Mouse (Mus musculus) gastrocnemius, adult 2 months (tissue): ENCODE results near the gene Vps35l. TPM values are rescaled to one million over a fixed set of nuclear protein-coding genes. Genes with fewer than 3 reads are reported as not detected.

ENCODE experiments used
- DNase-seq: peaks from one replicate; pipeline ENCODE4 v3.0.0; 2022
- H3K27ac ChIP-seq: fragments of 200-600 bp; 2 replicates; pipeline ENCODE4 v1.8.1; 2022; ENCODE audit warnings: mild to moderate bottlenecking
- H3K4me3 ChIP-seq: fragments of 200-600 bp; 2 replicates; pipeline ENCODE4 v1.8.1; 2022; ENCODE audit warnings: mild to moderate bottlenecking, moderate library complexity
- CTCF ChIP-seq: fragments of 200-600 bp; IDR thresholded peaks from 2 replicates; pipeline ENCODE4 v1.8.1; 2022; ENCODE audit warnings: antibody characterized with exemption, mild to moderate bottlenecking, moderate library complexity
- intact Hi-C: fragments of 180-260 bp; cut with DNase I; formaldehyde crosslinking; loops from one replicate; pipeline ENCODE4 v1.15.1; 2025
- total RNA-seq, 2 experiments: library from RNA; stranded (reverse); gene quantifications; 2 replicates each; pipeline ENCODE4 v1.2.3; 2021

Gene Vps35l
- total RNA-seq, 2 experiments from 2014 or later = 18.3 to 19.2 TPM

GRCm38 (mm10) chr7:118742278-118742677 is 2.3 kb downstream of the Vps35l start:
- no peak for TF ChIP-seq CTCF
- Histone ChIP-seq H3K27ac (no peak overlapping the region), H3K4me3 (no peak overlapping the region)
- intact Hi-C loops = no loop called here
- DNase-seq = no peak

GRCm38 (mm10) chr7:118744766-118745165 is 4.7 kb downstream of the Vps35l start:
- H3K4me3 ChIP-seq = no peak overlapping the region
- no peak for DNase-seq
- intact Hi-C loops = no loop called here
- H3K27ac ChIP-seq = no peak overlapping the region
- no peak for TF ChIP-seq CTCF

- no peak for TF ChIP-seq CTCF
- no peak overlapping the region for H3K27ac ChIP-seq
- intact Hi-C loops = no loop called here
- no peak overlapping the region for H3K4me3 ChIP-seq
- DNase-seq = no peak
Observed at GRCm38 (mm10) chr7:118747891-118748672, 8.1 kb downstream of the Vps35l start.

DNA sequence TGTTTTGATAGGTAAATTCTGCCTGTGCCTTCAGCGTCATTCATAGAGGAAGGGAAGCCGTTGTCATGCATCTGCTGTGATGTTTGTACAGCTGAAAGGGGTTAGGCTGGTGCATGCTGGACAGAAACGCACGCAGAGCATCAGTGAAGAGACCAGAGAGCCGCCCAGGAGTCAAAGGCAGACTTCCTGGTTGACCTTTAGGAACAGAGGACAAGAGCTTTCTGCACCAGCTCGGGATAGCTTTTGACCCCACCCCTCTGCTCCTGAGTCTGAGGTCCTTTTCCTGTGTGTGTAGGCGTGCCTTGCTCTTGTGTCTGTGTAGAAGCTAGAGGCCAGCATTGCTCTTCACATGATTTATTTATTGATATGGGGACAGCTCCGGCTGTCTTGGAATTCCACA is 9.7 kb downstream of the Vps35l start:
- Histone ChIP-seq H3K27ac (no peak overlapping the region), H3K4me3 (no peak overlapping the region)
- intact Hi-C loops = no loop called here
- DNase-seq = no peak
- TF ChIP-seq CTCF = no peak

- no peak for DNase-seq
- no peak overlapping the region for H3K4me3 ChIP-seq
- no peak overlapping the region for H3K27ac ChIP-seq
- intact Hi-C loops = no loop called here
- no peak for TF ChIP-seq CTCF
Observed at GRCm38 (mm10) chr7:118751625-118752024, 11.6 kb downstream of the Vps35l start.

DNA sequence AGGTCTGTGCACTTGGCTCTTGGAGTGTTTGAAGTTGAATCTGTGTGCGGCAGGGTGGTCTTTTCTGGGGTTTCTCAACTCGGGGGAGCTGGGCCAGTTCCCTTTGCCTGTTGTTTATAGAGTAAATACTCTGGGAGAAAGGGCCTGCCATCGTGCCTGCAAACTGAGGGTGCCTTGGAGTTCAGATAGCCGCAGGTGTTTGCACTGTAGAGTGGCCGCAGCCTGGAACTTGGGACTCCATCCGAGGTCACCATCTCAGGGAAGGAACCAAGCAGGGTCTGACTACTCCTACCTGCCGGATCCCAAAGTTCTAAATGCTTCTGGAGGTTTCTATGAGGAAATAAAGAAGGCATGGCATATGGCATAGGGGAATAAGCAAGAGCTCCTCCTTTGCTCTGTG is 15.7 kb downstream of the Vps35l start:
- intact Hi-C loops = no loop called here
- H3K27ac ChIP-seq = no peak overlapping the region
- TF ChIP-seq CTCF = no peak
- DNase-seq = no peak
- H3K4me3 ChIP-seq = no peak overlapping the region

GRCm38 (mm10) chr7:118756490-118757265 is 16.7 kb downstream of the Vps35l start:
- Histone ChIP-seq H3K27ac (no peak overlapping the region), H3K4me3 (no peak overlapping the region)
- DNase-seq = no peak
- intact Hi-C loops = no loop called here
- TF ChIP-seq CTCF = no peak

- H3K27ac ChIP-seq = no peak overlapping the region
- H3K4me3 ChIP-seq = no peak overlapping the region
- TF ChIP-seq CTCF = no peak
- DNase-seq = peak; percentile 35
- intact Hi-C loops = no loop called here
Observed at GRCm38 (mm10) chr7:118758369-118758768, 18.3 kb downstream of the Vps35l start.

DNA sequence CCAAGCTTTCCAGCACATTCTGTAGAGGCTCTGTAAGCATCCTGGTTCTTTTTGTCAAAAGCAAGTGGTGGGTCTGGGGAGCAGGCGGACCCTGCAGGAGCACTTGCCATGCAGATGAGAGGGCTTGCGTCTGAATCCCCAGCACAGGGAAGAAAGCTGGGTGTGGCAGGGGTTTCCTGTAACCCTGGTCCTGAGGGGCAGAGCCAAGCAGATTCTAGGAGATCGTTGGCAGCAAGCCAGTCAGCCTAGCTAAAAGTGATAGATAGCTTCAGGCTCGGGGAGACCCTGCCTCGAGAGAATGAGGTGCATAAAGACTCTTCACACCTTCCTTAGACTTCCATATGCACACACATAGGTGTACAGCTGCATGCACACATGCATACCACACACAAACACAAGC is 19.3 kb downstream of the Vps35l start:
- no peak overlapping the region for H3K27ac ChIP-seq
- intact Hi-C loops = no loop called here
- no peak for TF ChIP-seq CTCF

GRCm38 (mm10) chr7:118763939-118764338 is 23.9 kb downstream of the Vps35l start:
- intact Hi-C loops = loop anchor here (10.0 kb wide), 2 partner anchors 91 to 751 kb away; partner anchors contain the start of genes Acsm5, Iqck and Knop1
- TF ChIP-seq CTCF = no peak
- Histone ChIP-seq H3K4me3 (no peak overlapping the region), H3K27ac (no peak overlapping the region)
- DNase-seq = no peak

More for the DNA sequence above, 19.3 kb downstream of the Vps35l start:
- H3K4me3 ChIP-seq = no peak overlapping the region
- DNase-seq = no peak

- intact Hi-C loops = loop anchor here (10.0 kb wide), 2 partner anchors 90 to 750 kb away; partner anchors contain the start of genes Acsm5, Iqck and Knop1
- DNase-seq = no peak
- TF ChIP-seq CTCF = no peak
- H3K4me3 ChIP-seq = no peak overlapping the region
- H3K27ac ChIP-seq = no peak overlapping the region
Observed at GRCm38 (mm10) chr7:118764725-118765124, 24.7 kb downstream of the Vps35l start.

DNA sequence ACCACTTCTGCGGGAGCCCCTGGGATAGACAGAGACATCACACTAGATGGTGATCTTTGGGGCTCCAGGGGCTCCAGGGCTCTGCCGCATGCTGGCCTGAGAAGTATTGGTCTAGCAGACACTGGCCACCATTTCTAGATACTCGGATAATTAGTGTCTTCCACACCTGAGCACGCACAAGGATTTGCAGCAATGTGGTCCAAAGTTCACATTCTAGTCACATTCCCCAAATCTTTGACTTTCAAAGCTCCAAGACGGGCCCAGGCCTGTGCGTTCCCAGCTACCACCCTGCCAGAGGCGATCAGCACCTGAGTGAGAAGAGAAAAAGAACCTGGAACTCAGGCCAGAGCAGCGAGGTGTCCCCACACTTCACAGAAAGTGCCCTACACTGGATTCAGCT is 25.6 kb downstream of the Vps35l start:
- H3K27ac ChIP-seq = no peak overlapping the region; the same call in 1 of the 2 replicates
- intact Hi-C loops = loop anchor here (1.0 to 10.0 kb wide), 3 partner anchors 89 to 749 kb away; partner anchors contain the start of genes Acsm5, Iqck and Knop1
- H3K4me3 ChIP-seq = no peak overlapping the region
- TF ChIP-seq CTCF = no peak
- DNase-seq = no peak
